Mouse (Mus musculus) hindbrain, postnatal 0 days (tissue): ENCODE results near the gene Ube2u. TPM values are rescaled to one million over a fixed set of nuclear protein-coding genes. Genes with fewer than 3 reads are reported as not detected.
A peak's percentile ranks its signal among the peaks of the same experiment; 100 is the strongest.

ENCODE experiments used
- ATAC-seq: fragments of 200-750 bp; cut with Nextera tagmentation; 2 replicates; pipeline ENCODE4 v1.8.0; 2017; ENCODE audit warnings: mild to moderate bottlenecking, moderate TSS enrichment, moderate library complexity
- DNase-seq: peaks from one replicate; pipeline ENCODE4 v3.0.0-alpha.2; 2015; ENCODE audit warnings: low spot score
- H3K27ac ChIP-seq: fragments of 300-500 bp; sonication (generic); 2 replicates; pipeline ENCODE4 v1.5.1; 2014; ENCODE audit warnings: mild to moderate bottlenecking
- H3K27me3 ChIP-seq: fragments of 300-500 bp; sonication (generic); 2 replicates; pipeline ENCODE4 v1.6.1; 2014; ENCODE audit warnings: low read length, mixed read lengths; ENCODE audit not compliant: insufficient read depth
- H3K36me3 ChIP-seq: fragments of 300-500 bp; sonication (generic); 2 replicates; pipeline ENCODE4 v1.6.1; 2014; ENCODE audit warnings: low read length, mixed read lengths; ENCODE audit not compliant: insufficient read depth
- H3K4me1 ChIP-seq: fragments of 300-500 bp; sonication (generic); 2 replicates; pipeline ENCODE4 v1.6.1; 2014; ENCODE audit warnings: antibody characterized with exemption, low read length, mixed read lengths; ENCODE audit not compliant: insufficient read depth
- H3K4me2 ChIP-seq: fragments of 300-500 bp; sonication (generic); 2 replicates; pipeline ENCODE4 v1.6.1; 2014; ENCODE audit warnings: low read depth, mild to moderate bottlenecking, low read length, moderate library complexity, mixed read lengths
- H3K4me3 ChIP-seq: fragments of 300-500 bp; sonication (generic); 2 replicates; pipeline ENCODE4 v1.5.1; 2014; ENCODE audit warnings: low read length
- H3K9ac ChIP-seq: fragments of 300-500 bp; sonication (generic); replicated peaks from 2 replicates; pipeline ENCODE4 v1.6.1; 2014; ENCODE audit warnings: mild to moderate bottlenecking, low read length, moderate library complexity, mixed read lengths
- H3K9me3 ChIP-seq: fragments of 300-500 bp; sonication (generic); 2 replicates; pipeline ENCODE4 v1.6.1; 2016; ENCODE audit warnings: low read length, mixed read lengths
- CTCF ChIP-seq: IDR thresholded peaks from 2 replicates; pipeline ENCODE4 v1.5.1; 2016; ENCODE audit warnings: antibody characterized with exemption, control low read depth, low read depth
- WGBS: fragments of 180-500 bp; shearing (Covaris S2); extraction: QIAGEN DNeasy Blood & Tissue Kit; methylation state at CpG from one replicate; pipeline ENCODE4 v1.1.7; 2014; 5-methylcytosine and 5-hydroxymethylcytosine counted together
- polyA plus RNA-seq: library from polyadenylated mRNA; unstranded; fragments of >200 nt; fragmentation: Nextera tagmentation; extraction: Ambion mirVana; gene quantifications from 2 replicates; pipeline ENCODE4 v1.2.1, GENCODE M21; 2015
- total RNA-seq: library from RNA; depleted of rRNA; stranded (reverse); fragments of >200 nt; gene quantifications from 2 replicates; pipeline ENCODE4 v1.2.3, GENCODE M21; 2014

The Ube2u gene
- total and polyA plus RNA-seq, 2 experiments from 2014 or later, result 0.13 TPM; not detected in 1

DNA sequence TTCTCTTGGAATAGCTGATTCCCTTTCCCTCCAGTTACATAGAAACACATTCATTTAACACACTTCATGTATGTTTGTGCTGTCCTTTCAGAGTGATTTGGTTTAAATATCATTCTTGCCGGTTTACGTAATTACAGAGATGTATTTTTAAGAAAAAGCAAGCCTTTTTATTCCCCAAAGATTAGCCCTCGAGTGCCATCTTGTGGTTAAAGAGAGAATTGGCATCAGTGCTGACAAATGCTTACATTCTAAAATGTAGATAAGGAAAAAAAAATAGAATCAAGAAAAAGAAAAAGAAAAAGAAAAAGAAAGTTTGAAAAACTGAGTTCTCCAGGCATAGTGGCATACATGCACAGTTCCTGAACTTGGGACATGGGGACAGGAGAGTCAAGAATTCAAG, 59.2 kb downstream of the Ube2u start:
- Histone ChIP-seq H3K27ac (no peak overlapping the region), H3K4me1 (no peaks in the 10 kb centered on the region), H3K9me3 (no peaks in the 10 kb centered on the region), H3K4me3 (no peak overlapping the region), H3K9ac (no peak overlapping the region), H3K27me3 (no peaks in the 10 kb centered on the region), H3K36me3 (no peaks in the 10 kb centered on the region), H3K4me2 (no peak overlapping the region)
- DNase-seq (peak; percentile 86), ATAC-seq (no peak)
- TF ChIP-seq CTCF, result peak; percentile 78
- 3% methylated on average over 3 of the region's 3 CpGs for WGBS

DNA sequence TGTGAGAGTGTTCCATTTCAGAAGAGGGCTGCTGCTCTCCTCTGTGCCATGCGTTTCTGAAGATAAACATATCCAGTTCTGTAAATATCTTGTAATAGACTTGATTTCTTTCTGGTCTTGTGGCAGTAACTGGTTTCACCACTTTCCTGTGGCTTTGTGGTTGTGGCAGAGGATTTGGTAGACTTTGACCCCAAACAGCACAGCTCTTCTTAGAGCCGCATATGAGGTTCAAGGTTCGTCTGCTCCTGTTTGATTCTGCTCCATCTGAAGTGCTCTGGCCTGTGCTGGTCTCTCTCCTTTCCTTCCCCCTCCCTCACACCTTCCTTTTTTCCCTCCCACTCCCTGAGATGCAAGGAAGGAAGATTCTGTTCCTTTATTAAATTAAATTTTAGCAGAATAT, 60.8 kb downstream of the Ube2u start:
- H3K27me3 ChIP-seq, result no peaks in the 10 kb centered on the region
- TF ChIP-seq CTCF, result no peak

DNA sequence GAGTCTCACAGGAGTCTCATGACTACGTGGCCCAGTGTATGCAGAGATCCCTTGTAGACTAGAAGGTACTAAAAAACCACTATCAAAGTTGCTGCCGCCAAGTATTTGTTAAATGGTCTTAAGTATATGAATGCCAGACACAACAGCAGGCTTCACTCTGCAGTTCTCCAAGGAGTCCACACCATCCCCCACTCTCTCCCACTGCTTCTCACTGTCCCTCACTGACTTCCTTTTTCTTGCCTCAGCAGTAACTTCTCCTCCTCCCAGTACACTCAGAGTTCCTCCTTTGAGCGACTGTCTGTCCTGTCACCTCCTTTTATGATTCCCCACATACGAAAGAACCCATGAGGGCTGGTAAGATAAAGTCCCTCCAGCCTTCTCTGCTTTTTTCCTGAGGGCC, 69.3 kb downstream of the Ube2u start:
- Histone ChIP-seq H3K27ac (no peak overlapping the region), H3K9me3 (no peaks in the 10 kb centered on the region), H3K4me1 (no peaks in the 10 kb centered on the region), H3K4me2 (no peak overlapping the region), H3K36me3 (no peaks in the 10 kb centered on the region), H3K4me3 (no peak overlapping the region), H3K9ac (no peak overlapping the region), H3K27me3 (no peaks in the 10 kb centered on the region)
- DNase-seq, result no peak
- no peak for TF ChIP-seq CTCF
- WGBS, result 72% methylated on average over 4 of the region's 4 CpGs
- no peak for ATAC-seq

More for the DNA sequence above, 60.8 kb downstream of the Ube2u start:
- Histone ChIP-seq H3K36me3 (no peaks in the 10 kb centered on the region), H3K9ac (no peak overlapping the region), H3K4me3 (no peak overlapping the region), H3K4me1 (no peaks in the 10 kb centered on the region), H3K4me2 (no peak overlapping the region), H3K9me3 (no peaks in the 10 kb centered on the region), H3K27ac (no peak overlapping the region)
- WGBS, result 88% methylated on average over 3 of the region's 3 CpGs
- no peak for DNase-seq
- no peak for ATAC-seq

DNA sequence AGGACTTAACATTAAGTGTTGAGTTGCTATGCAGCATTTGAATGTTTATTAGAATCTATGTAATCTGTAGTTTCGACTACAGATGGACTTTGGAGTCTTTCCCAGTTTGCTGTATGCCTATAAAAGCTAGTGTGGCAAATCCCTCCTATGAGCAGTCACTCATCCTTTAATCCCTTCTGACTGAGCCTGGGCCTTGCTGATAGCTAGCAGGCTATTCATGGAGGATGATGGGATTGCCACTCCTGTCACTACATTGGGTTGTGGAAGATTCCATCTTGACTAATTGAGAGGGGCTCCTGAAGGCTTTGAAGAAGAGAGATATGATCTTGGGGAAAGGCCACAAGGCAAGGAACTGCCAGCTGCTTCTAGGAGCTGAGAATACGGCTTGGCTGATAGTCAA, 74.6 kb downstream of the Ube2u start:
- H3K36me3 ChIP-seq, result no peaks in the 10 kb centered on the region
- no peak for TF ChIP-seq CTCF
- DNase-seq, result no peak
- ATAC-seq, result no peak
- WGBS, result 81% methylated on average over 2 of the region's 2 CpGs
- no peak overlapping the region for H3K4me2 ChIP-seq
- H3K27ac ChIP-seq, result no peak overlapping the region
- H3K9ac ChIP-seq, result no peak overlapping the region
- no peaks in the 10 kb centered on the region for H3K9me3 ChIP-seq
- H3K4me3 ChIP-seq, result no peak overlapping the region
- H3K4me1 ChIP-seq, result no peaks in the 10 kb centered on the region
- no peaks in the 10 kb centered on the region for H3K27me3 ChIP-seq

DNA sequence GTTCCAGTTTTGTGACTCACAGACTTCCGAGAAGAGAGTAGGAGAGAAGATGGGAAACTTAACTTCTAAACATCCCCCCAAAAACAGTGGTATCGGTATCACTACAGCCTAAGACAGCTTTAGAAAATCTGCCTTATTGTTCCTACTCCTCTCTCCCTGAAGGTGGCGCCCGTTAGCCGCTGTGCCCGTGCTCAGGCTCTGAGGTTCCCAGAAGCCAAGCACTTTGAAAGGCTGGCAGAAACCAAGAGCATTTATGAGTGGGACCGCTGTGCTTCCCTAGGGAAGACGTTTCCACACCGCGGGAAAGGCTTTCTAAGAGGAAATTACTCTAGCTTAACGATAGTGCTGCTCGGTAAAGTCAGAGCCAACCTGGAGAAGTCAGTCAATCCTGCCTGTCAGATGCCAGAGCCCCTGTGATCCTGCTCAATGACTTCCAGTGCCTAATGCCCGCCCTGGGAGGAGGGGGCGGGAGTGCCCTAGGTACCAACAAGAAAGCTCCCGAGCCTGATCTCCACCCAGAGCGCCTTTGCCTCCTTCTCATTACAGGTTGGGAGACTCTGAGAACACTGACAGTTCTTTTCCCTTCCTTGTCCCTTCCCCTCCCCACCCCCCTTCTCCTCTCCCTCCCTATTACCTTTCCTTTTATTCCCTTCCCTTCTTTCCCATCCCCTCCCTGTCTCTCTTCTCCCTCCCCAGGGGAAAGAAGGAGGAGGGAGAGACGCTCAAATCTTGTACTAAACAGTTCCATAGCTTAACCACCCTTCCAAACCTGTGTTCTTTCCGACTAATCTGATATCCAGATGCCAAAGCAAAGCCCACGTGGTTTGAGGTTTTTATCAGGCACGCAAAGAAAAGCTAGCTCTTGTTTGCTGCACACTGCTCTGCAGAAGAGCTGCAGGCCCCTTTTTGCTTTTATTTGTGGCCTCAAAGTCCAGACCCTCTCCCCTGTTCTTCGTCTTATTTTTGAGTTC, 109.9 kb downstream of the Ube2u start:
- H3K4me2 ChIP-seq, result peak overlapping the region; percentile 86
- peak overlapping the region; percentile 37 for H3K4me3 ChIP-seq
- H3K4me1 ChIP-seq, result peaks cover 7% of the 10 kb centered on the region; the same call in 1 of the 2 replicates
- no peaks in the 10 kb centered on the region for H3K27me3 ChIP-seq
- no peaks in the 10 kb centered on the region for H3K36me3 ChIP-seq
- peak overlapping the region; percentile 46 for H3K9ac ChIP-seq
- WGBS, result 2% methylated on average over 21 of the region's 21 CpGs
- peak; percentile 95 for TF ChIP-seq CTCF
- H3K27ac ChIP-seq, result peak overlapping the region; percentile 54; the same call in 1 of the 2 replicates
- no peaks in the 10 kb centered on the region for H3K9me3 ChIP-seq
- peak; percentile 94 for DNase-seq
- ATAC-seq, result peak; percentile 94

DNA sequence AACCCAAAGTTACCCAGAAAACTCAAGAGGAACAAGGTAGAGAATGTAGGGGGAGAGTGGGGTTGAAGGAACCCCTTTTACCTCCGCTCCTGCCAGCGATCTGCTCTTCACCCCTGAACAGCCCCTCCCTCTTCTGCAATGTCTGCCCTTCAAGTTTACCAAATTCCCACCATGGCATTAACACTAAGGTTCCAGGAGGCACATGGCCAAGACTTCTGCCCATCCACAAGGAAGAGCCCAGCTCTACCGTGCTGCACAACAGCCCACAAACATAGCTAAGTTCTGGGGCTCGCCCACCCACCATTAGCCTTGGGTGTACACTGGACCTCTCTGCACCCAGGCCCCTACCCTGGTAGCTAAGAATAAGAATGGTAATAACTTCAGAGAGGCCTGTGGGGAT, 117.1 kb downstream of the Ube2u start:
- no peak overlapping the region for H3K4me2 ChIP-seq
- 0 out of 2 replicates have a peak, but pooled peaks have one; percentile 22 for ATAC-seq
- H3K9me3 ChIP-seq, result 0 out of 2 replicates have a peak, but pooled peaks cover 5% of the 10 kb centered on the region

More for the DNA sequence above, 117.1 kb downstream of the Ube2u start:
- Histone ChIP-seq H3K4me3 (no peak overlapping the region), H3K4me1 (no peaks in the 10 kb centered on the region), H3K27ac (no peak overlapping the region), H3K9ac (no peak overlapping the region), H3K27me3 (no peaks in the 10 kb centered on the region), H3K36me3 (no peaks in the 10 kb centered on the region)
- no peak for DNase-seq
- WGBS, result 82% methylated on average over 4 of the region's 4 CpGs
- no peak for TF ChIP-seq CTCF
